ENCODE assay signal across 9 mouse cellular contexts in the genomic region with DNA sequence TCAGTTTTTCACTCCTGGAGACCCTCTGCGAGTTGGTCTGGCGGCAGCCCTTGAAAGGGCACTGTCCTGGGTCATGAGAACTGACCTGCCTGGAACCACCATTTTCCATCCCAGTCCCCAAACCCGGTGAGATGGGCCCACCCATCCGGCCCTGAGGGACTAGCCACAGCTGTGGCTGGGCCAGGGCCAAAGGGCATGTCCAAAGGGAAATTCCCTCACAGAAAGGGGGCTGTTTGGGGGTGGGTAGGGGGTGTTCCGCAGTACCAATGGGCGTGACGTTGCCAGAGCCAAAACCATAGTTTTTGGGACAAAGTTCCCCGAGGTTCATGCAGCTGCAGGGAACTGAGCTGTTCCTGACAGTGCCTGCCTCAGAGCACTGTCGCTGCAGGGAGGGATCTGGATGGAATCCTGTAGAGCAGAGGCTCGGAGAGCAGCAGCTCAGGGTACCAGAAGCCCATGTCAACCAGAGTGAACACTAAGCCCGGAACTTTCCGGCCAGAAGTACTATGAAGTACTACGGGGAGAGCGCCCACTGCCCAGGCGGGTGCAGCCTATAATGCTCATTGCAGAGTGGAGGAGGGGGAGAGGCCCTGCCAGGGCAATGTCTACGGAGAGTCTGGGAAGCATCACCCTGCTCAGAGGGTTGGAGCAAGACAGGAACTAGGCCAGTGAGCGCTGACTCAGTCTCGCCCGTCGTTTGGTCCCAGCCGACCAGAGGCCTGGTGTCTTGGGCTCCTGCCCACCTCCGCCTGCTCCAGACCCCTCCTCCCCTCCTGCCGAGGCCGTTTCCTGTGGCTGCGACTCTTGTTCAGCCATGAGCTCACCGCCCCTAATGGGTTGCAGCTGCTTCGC. TPM values are rescaled to one million over a fixed set of nuclear protein-coding genes. Genes with fewer than 3 reads are reported as not detected.
DNase-seq lines count a peak whose midpoint lies in the region; ATAC-seq and TF ChIP-seq lines count a peak whose summit lies in the region.
"Had no signal": no experiment of that assay in that cellular context is flagged by ENCODE, and none has a peak within 500 bp of the region (broad histone marks: within the 10 kb centered on the region; RNA-seq: fewer than 3 reads in every experiment).

No protein-coding gene starts in this region.

- H3K4me2 ChIP-seq in embryonic facial prominence, embryonic 14.5 days (ENCODE audit: low read depth, low read length) = peak overlapping the region; percentile 71
- H3K4me2 ChIP-seq in kidney, embryonic 14.5 days (replicated peaks; ENCODE audit: low read depth, low read length) = peak overlapping the region; percentile 80
- H3K4me2 ChIP-seq in neural tube, embryonic 15.5 days = peak overlapping the region; percentile 93

- peaks cover 19% of the 10 kb centered on the region for H3K4me1 ChIP-seq in embryonic facial prominence, embryonic 14.5 days (ENCODE audit: control insufficient read depth, insufficient read depth, low read length)
- peaks cover 25% of the 10 kb centered on the region for H3K4me1 ChIP-seq in kidney, embryonic 14.5 days (ENCODE audit: control insufficient read depth, insufficient read depth, low read length)
- peaks cover 6% of the 10 kb centered on the region; the same call in 1 of the 2 replicates for H3K4me1 ChIP-seq in lung, adult 2 months (ENCODE audit: control insufficient read depth, insufficient read depth, low read length)
- H3K4me1 ChIP-seq in neural tube, embryonic 15.5 days = peaks cover 54% of the 10 kb centered on the region

- peak; percentile 80 for DNase-seq in adrenal gland, postnatal 25 days
- DNase-seq in embryonic facial prominence, embryonic 14.5 days (ENCODE audit: low spot score) = peak; percentile 96
- DNase-seq in heart, adult 9 months (ENCODE audit: low spot score in 2 of 2) = peak; percentile 90 to 92
- peak; percentile 50 for DNase-seq in lung, adult 2 months
- DNase-seq in yolk sac, embryonic 10.5 days (ENCODE audit: low spot score) = peak; percentile 69

- peak overlapping the region; percentile 90 for H3K9ac ChIP-seq in embryonic facial prominence, embryonic 14.5 days (ENCODE audit: low read depth, low read length)
- peak overlapping the region; percentile 82 for H3K9ac ChIP-seq in kidney, embryonic 14.5 days (ENCODE audit: low read depth, low read length)
- peak overlapping the region; percentile 87 for H3K9ac ChIP-seq in neural tube, embryonic 15.5 days (replicated peaks)

- peak overlapping the region; percentile 70 for H3K4me3 ChIP-seq in embryonic facial prominence, embryonic 14.5 days (ENCODE audit: low read depth, low read length)
- peak overlapping the region; percentile 66 for H3K4me3 ChIP-seq in kidney, embryonic 14.5 days (ENCODE audit: low read length)
- H3K4me3 ChIP-seq in lung, adult 2 months (replicated peaks; ENCODE audit: extremely low read depth, low read depth, low read length) = peak overlapping the region; percentile 61
- H3K4me3 ChIP-seq in neural tube, embryonic 15.5 days (replicated peaks) = peak overlapping the region; percentile 73

- H3K9me3 ChIP-seq in embryonic facial prominence, embryonic 14.5 days (ENCODE audit: control insufficient read depth, low read length) = no peaks in the 10 kb centered on the region
- no peaks in the 10 kb centered on the region for H3K9me3 ChIP-seq in kidney, embryonic 14.5 days (ENCODE audit: control insufficient read depth, low read length)
- no peaks in the 10 kb centered on the region for H3K9me3 ChIP-seq in neural tube, embryonic 15.5 days (replicated peaks)

- peak; percentile 5 for ATAC-seq in CD4-positive, CD25-positive, alpha-beta regulatory T cell, adult 4 months
- ATAC-seq in embryonic facial prominence, embryonic 14.5 days (ENCODE audit: low read depth) = peak; percentile 84
- ATAC-seq in kidney, embryonic 14.5 days (ENCODE audit: low FRiP score, low TSS enrichment) = peak; percentile 67
- peak; percentile 41 for ATAC-seq in neural tube, embryonic 15.5 days (ENCODE audit: low FRiP score)

- TF ChIP-seq POLR2A in lung, adult 2 months (IDR thresholded peaks at IDR 0.05; ENCODE audit: borderline replicate concordance, extremely low read depth, low read depth, low read length) = peak; percentile 57; the same call in 1 of the 2 replicates

- no peak for TF ChIP-seq CTCF in lung, adult 2 months (IDR thresholded peaks at IDR 0.05; ENCODE audit: insufficient read depth, low read length)

- H3K36me3 ChIP-seq in embryonic facial prominence, embryonic 14.5 days (ENCODE audit: control insufficient read depth, insufficient read depth, low read length) = peaks cover 37% of the 10 kb centered on the region
- H3K36me3 ChIP-seq in kidney, embryonic 14.5 days (ENCODE audit: control insufficient read depth, insufficient read depth, low read length) = peaks cover 31% of the 10 kb centered on the region
- peaks cover 33% of the 10 kb centered on the region for H3K36me3 ChIP-seq in neural tube, embryonic 15.5 days

- WGBS in embryonic facial prominence, embryonic 14.5 days = under 1% methylated on average over 22 of the region's 27 CpGs
- WGBS in kidney, embryonic 14.5 days = under 1% methylated on average over 26 of the region's 27 CpGs
- WGBS in lung, adult 2 months = 2% methylated on average over 27 of the region's 27 CpGs
- WGBS in neural tube, embryonic 15.5 days = under 1% methylated on average over 27 of the region's 27 CpGs

- no peaks in the 10 kb centered on the region for H3K27me3 ChIP-seq in embryonic facial prominence, embryonic 14.5 days (replicated peaks; ENCODE audit: control insufficient read depth, insufficient read depth, low read length)
- no peaks in the 10 kb centered on the region for H3K27me3 ChIP-seq in kidney, embryonic 14.5 days (ENCODE audit: control insufficient read depth, insufficient read depth, low read length)
- H3K27me3 ChIP-seq in neural tube, embryonic 15.5 days (replicated peaks) = no peaks in the 10 kb centered on the region

- H3K27ac ChIP-seq in embryonic facial prominence, embryonic 14.5 days (replicated peaks; ENCODE audit: low read depth, low read length) = peak overlapping the region; percentile 95
- peak overlapping the region; percentile 70 for H3K27ac ChIP-seq in kidney, embryonic 14.5 days (ENCODE audit: low read depth, low read length)
- peak overlapping the region; percentile 91 for H3K27ac ChIP-seq in neural tube, embryonic 15.5 days (replicated peaks)

RNA-seq across cellular contexts. Expression of a gene that starts 1.0 kb away (rescaled TPM):
- polyA plus RNA-seq in CD4-positive, CD25-positive, alpha-beta regulatory T cell, adult 4 months (2017; shearing (Covaris generic)) = under 1 TPM in 1 of 2 experiments, not detected in 1; 0.70 TPM
- 55.7 and 59.3 TPM in 2 replicates for total RNA-seq in adrenal gland, postnatal 25 days (2021)
- 113 and 128 TPM in 2 replicates for polyA plus RNA-seq in embryonic facial prominence, embryonic 14.5 days (2014; fragmentation: Nextera tagmentation; extraction: Ambion mirVana)
- polyA plus RNA-seq in kidney, embryonic 14.5 days (2014; fragmentation: Nextera tagmentation; extraction: Ambion mirVana) = 72.4 and 74.9 TPM in 2 replicates
- 70.0 and 72.8 TPM in 2 replicates for polyA plus RNA-seq in lung, adult 2 months (2012; rRNA removed)
- 71.3 and 82.7 TPM in 2 replicates for polyA plus RNA-seq in neural tube, embryonic 15.5 days (2015; fragmentation: Nextera tagmentation; extraction: Ambion mirVana)

RNA-seq across cellular contexts. Expression of a gene that starts 29.9 kb away (rescaled TPM):
- under 1 TPM in 1 of 2 experiments, not detected in 1; 0.63 TPM for polyA plus RNA-seq in CD4-positive, CD25-positive, alpha-beta regulatory T cell, adult 4 months (2017; shearing (Covaris generic))
- total RNA-seq in adrenal gland, postnatal 25 days (2021) = 0.97 and 1.8 TPM in 2 replicates
- 0.64 and 0.82 TPM in 2 replicates for polyA plus RNA-seq in embryonic facial prominence, embryonic 14.5 days (2014; fragmentation: Nextera tagmentation; extraction: Ambion mirVana)
- 0.57 and 1.1 TPM in 2 replicates for polyA plus RNA-seq in kidney, embryonic 14.5 days (2014; fragmentation: Nextera tagmentation; extraction: Ambion mirVana)
- polyA plus RNA-seq in lung, adult 2 months (2012; rRNA removed) = 0.58 and 0.69 TPM in 2 replicates
- 0.88 and 1.4 TPM in 2 replicates for polyA plus RNA-seq in neural tube, embryonic 15.5 days (2015; fragmentation: Nextera tagmentation; extraction: Ambion mirVana)

RNA-seq across cellular contexts. Expression of a gene that starts 35.0 kb away (rescaled TPM):
- polyA plus RNA-seq in CD4-positive, CD25-positive, alpha-beta regulatory T cell, adult 4 months (2017; shearing (Covaris generic)) = 1 to 10 TPM; 1.6 to 2.3 TPM
- total RNA-seq in adrenal gland, postnatal 25 days (2021) = 58.4 and 63.3 TPM in 2 replicates
- polyA plus RNA-seq in embryonic facial prominence, embryonic 14.5 days (2014; fragmentation: Nextera tagmentation; extraction: Ambion mirVana) = 21.4 and 25.2 TPM in 2 replicates
- 44.5 and 45.5 TPM in 2 replicates for polyA plus RNA-seq in kidney, embryonic 14.5 days (2014; fragmentation: Nextera tagmentation; extraction: Ambion mirVana)
- 84.8 and 87.6 TPM in 2 replicates for polyA plus RNA-seq in lung, adult 2 months (2012; rRNA removed)
- polyA plus RNA-seq in neural tube, embryonic 15.5 days (2015; fragmentation: Nextera tagmentation; extraction: Ambion mirVana) = 25.3 and 28.6 TPM in 2 replicates

RNA-seq across cellular contexts. Expression of a gene that starts 56.7 kb away (rescaled TPM):
- polyA plus RNA-seq in CD4-positive, CD25-positive, alpha-beta regulatory T cell, adult 4 months (2017; shearing (Covaris generic)) = not detected
- total RNA-seq in adrenal gland, postnatal 25 days (2021) = not detected in 2 replicates
- polyA plus RNA-seq in embryonic facial prominence, embryonic 14.5 days (2014; fragmentation: Nextera tagmentation; extraction: Ambion mirVana) = not detected in 2 replicates
- polyA plus RNA-seq in kidney, embryonic 14.5 days (2014; fragmentation: Nextera tagmentation; extraction: Ambion mirVana) = not detected in 2 replicates
- not detected in 2 replicates for polyA plus RNA-seq in lung, adult 2 months (2012; rRNA removed)
- polyA plus RNA-seq in neural tube, embryonic 15.5 days (2015; fragmentation: Nextera tagmentation; extraction: Ambion mirVana) = not detected in 2 replicates
- polyA plus RNA-seq: gonadal fat pad, adult 2 months had no signal

Comparison
In these comparisons a context has a peak if more than half of its experiments do, and no peak if none do; other contexts are left out.
1. Peak in every context shown above with its lines: DNase-seq, ATAC-seq, H3K4me3 ChIP-seq and H3K27ac ChIP-seq.
2. ATAC-seq: peak in every context shown above with its lines; median percentile 84 in embryonic facial prominence, embryonic 14.5 days; 67 in kidney, embryonic 14.5 days; 41 in neural tube, embryonic 15.5 days; 5 in CD4-positive, CD25-positive, alpha-beta regulatory T cell, adult 4 months.
3. RNA of a gene that starts 1.0 kb away (polyA plus RNA-seq): 113 to 128 TPM in embryonic facial prominence, embryonic 14.5 days, 71.3 to 82.7 TPM in neural tube, embryonic 15.5 days, 72.4 to 74.9 TPM in kidney, embryonic 14.5 days and 70.0 to 72.8 TPM in lung, adult 2 months; 0.70 TPM in CD4-positive, CD25-positive, alpha-beta regulatory T cell, adult 4 months; every median in the first group is over 10 times any median in the second.